Comparison of ENCODE assay signal across 15 mouse cellular contexts in genomic region chr3:150427965-150428364, GRCm38 (mm10).
"Had no signal": no experiment of that assay in that cellular context is flagged by ENCODE, and none has a peak within 500 bp of the region (broad histone marks: within the 10 kb centered on the region; RNA-seq: fewer than 3 reads in every experiment).

No protein-coding gene starts in this region.

- H3K4me2 ChIP-seq: neural tube, embryonic 13.5 days; neural tube, embryonic 15.5 days; stomach, embryonic 15.5 days had no signal

- H3K27ac ChIP-seq: neural tube, embryonic 13.5 days; neural tube, embryonic 15.5 days; stomach, embryonic 15.5 days; stomach, postnatal 0 days had no signal

- H3K4me3 ChIP-seq: neural tube, embryonic 13.5 days; neural tube, embryonic 15.5 days; stomach, embryonic 15.5 days had no signal

- H3K9ac ChIP-seq: neural tube, embryonic 13.5 days; neural tube, embryonic 15.5 days; stomach, embryonic 15.5 days had no signal

- H3K9me3 ChIP-seq: neural tube, embryonic 13.5 days; neural tube, embryonic 15.5 days; stomach, embryonic 15.5 days had no signal

- H3K27me3 ChIP-seq: neural tube, embryonic 13.5 days; neural tube, embryonic 15.5 days; stomach, embryonic 15.5 days had no signal

- H3K4me1 ChIP-seq: neural tube, embryonic 13.5 days; neural tube, embryonic 15.5 days; stomach, embryonic 15.5 days had no signal

- H3K36me3 ChIP-seq: neural tube, embryonic 13.5 days; neural tube, embryonic 15.5 days; stomach, embryonic 15.5 days had no signal

- DNase-seq: retina, postnatal 1 day; right cerebral cortex, adult 18-20 months; right cerebral cortex, postnatal 14 days; right cerebral cortex, postnatal 25 days; right cerebral cortex, postnatal 4 days; spleen, adult 18-20 months; thymus, adult 18-20 months; thymus, adult 2 months; thymus, postnatal 14 days; thymus, postnatal 25 days; thymus, postnatal 36 days had no signal
